Mouse (Mus musculus) splenic B cell, adult 2 months (primary cell): ENCODE data around the gene Dgkz.

Source experiments
- DNase-seq: peaks from one replicate; pipeline ENCODE4 v3.0.0-alpha.2; 2011; ENCODE audit warnings: low read depth, low spot score
- H3K27me3 ChIP-seq: 2 replicates; pipeline ENCODE4 v1.6.1; 2012; ENCODE audit warnings: mild to moderate bottlenecking, low read length, moderate library complexity, mixed read lengths; ENCODE audit not compliant: control insufficient read depth, poor library complexity, insufficient read depth, severe bottlenecking
- H3K36me3 ChIP-seq: 2 replicates; pipeline ENCODE4 v1.6.1; 2012; ENCODE audit warnings: mild to moderate bottlenecking, low read length, moderate library complexity, mixed read lengths; ENCODE audit not compliant: control insufficient read depth, poor library complexity, insufficient read depth, severe bottlenecking

Gene Dgkz

DNA sequence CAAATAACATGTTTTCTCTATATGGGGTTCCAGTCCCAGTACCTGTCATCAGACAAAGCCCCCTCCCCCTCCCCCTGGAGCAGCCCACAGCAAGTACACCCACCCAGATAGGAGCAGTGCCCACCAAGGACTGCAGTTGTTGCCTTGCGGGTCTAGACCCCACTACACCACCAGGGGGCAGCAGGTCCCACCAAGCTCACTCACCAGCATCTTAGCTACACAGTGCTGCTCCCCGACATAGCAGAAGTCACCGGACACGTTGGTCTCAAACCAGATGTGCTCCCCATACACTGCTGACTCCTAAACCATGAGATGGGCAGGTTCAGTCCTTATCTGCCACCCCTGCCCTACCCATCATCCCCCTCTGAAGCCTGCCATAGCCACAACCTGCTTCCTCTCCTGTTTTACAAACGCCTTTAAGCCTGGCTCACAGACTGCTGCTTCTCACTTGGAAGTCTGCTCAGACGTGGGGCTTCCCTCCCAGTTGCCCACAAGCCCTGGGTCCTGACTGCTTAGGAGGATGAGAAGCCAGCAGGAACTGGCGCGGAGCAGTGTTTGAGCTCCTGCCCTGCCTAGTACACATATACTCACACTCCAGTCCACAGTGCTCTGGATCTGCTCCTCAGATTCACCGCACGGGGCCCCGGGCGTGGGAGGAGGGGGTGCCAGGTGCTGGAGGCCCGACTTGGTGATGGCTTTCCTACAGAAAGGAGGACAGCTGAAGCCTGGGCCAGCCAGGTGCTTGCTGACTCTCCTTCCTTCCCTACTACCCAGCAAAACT lies 31.3 kb downstream of the Dgkz start:
- DNase-seq = peak; percentile 87
- no peaks in the 10 kb centered on the region for H3K27me3 ChIP-seq
- H3K36me3 ChIP-seq = peaks cover 3% of the 10 kb centered on the region; the same call in 1 of the 2 replicates

DNA sequence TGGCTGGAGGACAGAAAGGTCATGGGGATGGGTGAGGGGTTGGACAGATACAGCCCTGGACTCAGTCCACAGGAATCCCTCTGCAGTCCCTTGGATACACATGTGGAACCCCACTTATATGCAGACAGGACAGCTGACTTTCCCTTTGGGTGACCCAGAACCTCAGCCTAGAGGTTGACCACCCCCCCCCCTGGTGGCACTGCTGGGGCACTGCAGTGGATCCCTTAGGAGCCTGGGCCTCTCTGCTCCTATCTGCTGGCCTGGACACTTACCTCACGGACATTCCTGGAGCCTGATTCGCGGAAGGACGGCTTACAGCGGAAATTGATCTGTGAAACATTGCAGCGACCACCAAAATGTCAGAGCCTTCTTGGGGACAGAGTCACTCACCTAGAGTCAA lies 33.3 kb downstream of the Dgkz start:
- Histone ChIP-seq H3K27me3 (no peaks in the 10 kb centered on the region), H3K36me3 (peaks cover 9% of the 10 kb centered on the region)
- DNase-seq = peak; percentile 41

DNA sequence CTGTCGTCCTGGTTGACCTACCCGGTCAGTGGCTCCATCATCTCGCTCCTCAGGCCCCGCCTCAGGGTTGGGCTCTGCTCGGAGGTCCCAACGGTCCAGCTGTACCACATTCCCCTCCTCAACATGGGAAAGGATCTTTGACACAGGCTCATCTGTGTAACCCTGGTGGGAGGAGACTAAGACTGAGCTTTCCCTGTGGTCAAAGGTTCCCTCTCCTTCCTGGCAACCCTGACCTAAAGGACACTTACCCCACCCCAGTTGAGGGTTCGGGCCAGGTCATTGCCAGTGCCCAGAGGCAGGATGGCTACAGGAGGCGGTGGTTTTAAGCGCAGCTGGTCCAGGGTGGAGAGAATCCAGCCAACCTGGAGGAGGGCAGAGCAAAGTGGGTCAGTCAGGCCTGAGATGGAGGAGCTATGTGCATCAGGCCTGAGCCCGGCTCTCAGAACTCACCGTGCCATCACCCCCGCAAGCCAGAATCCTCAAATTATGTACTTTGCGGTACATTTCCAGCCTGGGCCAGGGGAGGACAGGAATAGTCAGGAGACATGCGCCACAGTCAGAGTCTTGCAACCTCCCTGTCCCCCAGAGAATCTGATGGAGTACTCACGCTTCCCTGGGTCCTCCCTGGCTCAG lies 36.2 kb downstream of the Dgkz start:
- H3K36me3 ChIP-seq = peaks cover 23% of the 10 kb centered on the region
- no peaks in the 10 kb centered on the region for H3K27me3 ChIP-seq
- no peak for DNase-seq

DNA sequence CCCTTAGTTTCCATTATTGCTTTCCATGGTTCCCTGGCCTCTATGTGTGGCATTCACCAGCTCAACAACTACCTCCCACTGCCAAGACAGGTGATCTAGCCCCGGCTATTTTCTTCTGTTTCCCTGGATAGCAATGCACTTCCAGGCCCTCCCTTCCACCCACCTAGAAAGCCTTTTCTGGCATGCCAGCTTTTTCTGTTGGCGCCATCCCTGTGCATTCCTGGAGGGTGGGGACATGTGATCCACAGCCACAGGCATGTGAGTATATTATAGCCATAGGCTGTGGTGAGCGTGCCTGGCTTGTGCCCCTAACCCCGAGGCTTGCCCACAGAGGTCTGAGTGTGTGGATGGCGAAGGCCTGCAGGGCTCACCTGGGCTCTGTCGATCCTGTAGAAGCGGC lies 39.5 kb downstream of the Dgkz start:
- Histone ChIP-seq H3K27me3 (no peaks in the 10 kb centered on the region), H3K36me3 (peaks cover 31% of the 10 kb centered on the region)
- DNase-seq = no peak

DNA sequence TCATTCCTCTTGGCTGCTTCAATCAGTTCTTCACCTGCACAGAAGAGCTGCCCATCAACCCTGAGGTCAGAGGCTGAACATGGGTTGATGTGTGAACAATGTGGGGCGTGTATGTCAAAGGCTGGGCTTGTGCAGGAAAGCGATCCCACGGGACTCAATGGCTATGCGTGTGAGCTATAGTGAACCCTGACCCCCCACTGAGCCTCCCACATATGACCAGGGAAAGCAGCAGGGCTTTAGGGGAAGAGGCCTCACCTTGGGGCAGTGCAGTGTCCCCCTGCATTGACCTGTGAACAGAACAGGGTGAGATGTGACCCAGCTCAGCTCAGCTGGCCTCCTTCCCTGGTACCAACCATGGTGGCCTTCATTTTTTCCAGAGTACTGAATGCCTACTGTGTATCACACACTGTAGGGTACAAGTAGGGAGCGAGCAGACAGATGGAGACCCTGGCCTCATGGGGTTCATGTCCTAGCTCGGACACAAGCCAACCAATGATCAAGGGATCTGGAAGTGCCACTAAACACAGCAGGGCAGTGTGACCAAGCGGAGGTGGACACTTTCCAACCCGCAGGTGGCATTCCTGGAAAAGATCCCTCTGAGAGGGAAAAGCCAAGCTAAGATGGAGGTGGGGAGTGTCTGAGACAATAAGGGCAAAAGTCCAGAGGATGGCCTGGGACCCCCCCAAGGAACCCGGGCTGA lies 40.7 kb downstream of the Dgkz start:
- H3K27me3 ChIP-seq = no peaks in the 10 kb centered on the region
- H3K36me3 ChIP-seq = peaks cover 30% of the 10 kb centered on the region
- DNase-seq = no peak

DNA sequence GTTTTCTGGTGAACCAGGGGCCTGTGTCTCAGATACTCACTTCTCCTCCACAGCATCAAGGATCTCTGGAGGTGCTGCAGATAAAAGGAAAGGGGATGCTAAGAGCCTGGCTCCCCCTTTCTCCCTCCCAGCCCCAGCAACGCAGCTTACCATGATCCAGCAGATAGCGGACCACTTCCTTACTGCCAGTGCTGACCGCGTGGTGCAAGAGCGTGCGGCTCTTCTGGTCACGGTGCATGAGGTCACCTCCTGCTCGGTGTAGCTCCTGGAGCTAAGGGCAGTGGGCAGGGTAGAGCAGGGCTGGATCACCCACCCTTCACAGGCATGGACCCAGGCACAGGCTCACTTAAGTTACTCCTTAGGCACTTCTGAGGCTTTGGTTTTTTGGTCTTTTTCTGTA lies 41.6 kb downstream of the Dgkz start:
- H3K36me3 ChIP-seq = peaks cover 26% of the 10 kb centered on the region
- no peak for DNase-seq
- no peaks in the 10 kb centered on the region for H3K27me3 ChIP-seq

DNA sequence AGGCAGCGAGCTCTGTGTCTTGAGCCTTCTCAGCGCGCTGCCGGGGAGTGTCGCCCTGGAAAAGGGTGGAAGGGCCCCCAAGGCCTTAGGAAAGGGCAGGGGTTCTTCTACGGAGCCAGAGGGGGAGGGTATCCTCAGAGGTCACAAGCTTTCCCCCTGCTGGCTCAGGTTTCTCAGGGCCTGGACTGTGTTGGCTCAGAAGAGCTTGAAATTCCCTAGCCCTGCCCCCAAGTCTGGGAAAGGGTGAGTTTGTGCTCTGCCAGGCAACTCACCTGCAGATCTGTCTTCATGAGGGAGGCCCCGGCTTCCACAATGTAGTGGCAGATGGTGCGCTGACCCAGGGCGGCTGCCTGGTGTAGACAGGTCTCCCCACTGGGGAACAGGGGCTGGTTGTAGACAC lies 42.2 kb downstream of the Dgkz start:
- no peak for DNase-seq
- Histone ChIP-seq H3K27me3 (no peaks in the 10 kb centered on the region), H3K36me3 (peaks cover 25% of the 10 kb centered on the region)

DNA sequence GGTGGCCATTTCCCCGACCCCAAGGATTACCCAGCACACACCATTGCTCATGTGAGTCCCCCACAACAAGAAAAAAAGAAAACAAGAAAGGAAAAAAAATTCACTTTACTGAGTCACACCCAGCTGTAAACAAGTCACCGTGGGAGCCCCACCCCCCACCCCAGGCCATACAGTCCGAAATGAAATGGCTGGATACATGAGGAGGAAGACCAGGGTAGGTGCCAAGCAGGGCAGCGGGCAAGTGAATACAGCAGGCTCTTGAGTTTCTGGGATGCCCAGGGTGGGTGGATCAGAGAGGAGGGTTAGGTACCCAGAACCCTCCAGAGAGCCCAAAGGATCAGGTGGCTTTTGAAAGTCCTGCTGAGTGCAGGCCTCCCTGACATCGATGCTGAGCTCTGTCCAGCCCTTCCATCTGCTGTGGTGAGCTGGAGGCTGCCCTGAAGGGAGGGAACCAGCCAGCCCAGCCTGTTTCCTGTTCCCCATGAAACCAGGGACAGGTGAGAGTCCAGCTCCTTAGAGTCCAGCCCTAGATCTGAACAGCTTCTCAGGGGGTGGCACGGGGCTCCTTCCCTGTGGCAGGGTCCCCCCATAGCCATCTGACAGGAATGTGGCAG lies 42.8 kb downstream of the Dgkz start:
- no peak for DNase-seq
- H3K27me3 ChIP-seq = no peaks in the 10 kb centered on the region
- H3K36me3 ChIP-seq = peaks cover 21% of the 10 kb centered on the region

DNA sequence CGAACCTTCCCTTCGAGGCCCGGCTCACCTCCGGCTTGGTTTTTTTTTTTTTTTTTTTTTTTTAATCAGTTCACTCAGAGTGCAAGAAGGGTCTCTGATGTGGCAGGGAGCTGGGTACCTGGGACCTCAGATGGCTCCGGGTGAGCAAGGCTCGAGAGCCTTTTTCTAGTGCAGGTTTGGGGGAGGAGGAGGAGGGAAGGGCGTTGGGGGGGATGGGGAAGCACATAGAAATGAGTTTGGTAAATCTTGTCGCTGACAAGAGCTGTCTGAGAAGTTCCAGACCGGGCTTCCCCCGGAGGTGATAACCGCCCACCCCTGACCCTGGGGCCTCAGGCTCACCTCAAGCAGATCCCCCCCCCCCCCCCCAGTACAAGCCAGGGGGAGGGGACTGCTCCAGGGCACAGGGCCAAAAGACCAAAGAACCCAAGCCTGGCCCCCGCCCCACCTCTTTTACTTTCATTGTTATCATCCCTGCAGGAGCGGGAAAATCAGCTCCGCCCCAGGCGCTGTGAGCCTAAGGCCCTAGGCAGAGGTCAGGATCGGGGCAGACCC lies 43.4 kb downstream of the Dgkz start, which contains the start of gene Mdk:
TSS of gene Mdk (minus strand) at position 138 of the 552 bp plus-strand sequence.
- no peaks in the 10 kb centered on the region for H3K27me3 ChIP-seq
- DNase-seq = no peak
- peaks cover 21% of the 10 kb centered on the region for H3K36me3 ChIP-seq

DNA sequence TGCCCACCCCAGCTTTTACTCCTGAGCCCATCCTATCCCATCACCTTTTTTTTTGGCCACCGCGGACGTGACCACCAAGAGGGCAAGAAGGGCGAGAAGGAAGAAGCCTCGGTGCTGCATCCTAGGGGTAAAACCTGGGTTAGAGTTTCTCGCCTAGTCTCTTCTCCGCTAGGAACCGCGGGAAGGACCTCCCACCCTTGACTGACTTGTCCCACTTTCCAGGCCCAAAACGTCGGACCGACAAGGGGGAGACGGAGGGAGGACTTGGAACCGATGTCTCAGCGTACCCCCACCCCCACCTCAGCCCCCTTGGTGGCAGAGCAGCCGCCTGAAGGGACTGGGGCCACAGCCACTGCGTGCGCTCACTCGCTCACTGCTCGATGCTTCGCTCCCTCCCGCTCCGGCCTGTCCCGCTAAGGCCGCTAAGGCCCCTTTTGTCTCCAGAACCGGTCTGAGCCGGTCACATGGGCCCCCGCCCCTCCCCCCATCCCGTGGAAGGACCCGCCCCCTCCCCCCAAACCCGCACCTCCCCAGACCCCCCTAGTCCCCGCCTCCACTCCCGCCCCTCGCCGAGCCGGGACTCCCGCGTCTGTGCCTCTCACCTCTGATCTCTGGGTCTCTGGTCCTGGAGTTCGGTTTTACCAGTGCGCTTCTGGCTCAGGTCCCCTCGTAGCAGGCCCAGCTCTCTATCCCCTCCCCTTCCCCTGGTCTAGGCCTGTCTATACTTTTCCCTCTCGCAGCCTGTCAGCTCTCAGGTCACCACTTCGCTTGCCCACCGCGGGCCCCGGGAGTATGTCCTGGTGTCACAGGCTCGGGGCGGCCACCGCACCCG lies 44.1 kb downstream of the Dgkz start:
- Histone ChIP-seq H3K27me3 (no peaks in the 10 kb centered on the region), H3K36me3 (peaks cover 15% of the 10 kb centered on the region)
- DNase-seq = no peak

DNA sequence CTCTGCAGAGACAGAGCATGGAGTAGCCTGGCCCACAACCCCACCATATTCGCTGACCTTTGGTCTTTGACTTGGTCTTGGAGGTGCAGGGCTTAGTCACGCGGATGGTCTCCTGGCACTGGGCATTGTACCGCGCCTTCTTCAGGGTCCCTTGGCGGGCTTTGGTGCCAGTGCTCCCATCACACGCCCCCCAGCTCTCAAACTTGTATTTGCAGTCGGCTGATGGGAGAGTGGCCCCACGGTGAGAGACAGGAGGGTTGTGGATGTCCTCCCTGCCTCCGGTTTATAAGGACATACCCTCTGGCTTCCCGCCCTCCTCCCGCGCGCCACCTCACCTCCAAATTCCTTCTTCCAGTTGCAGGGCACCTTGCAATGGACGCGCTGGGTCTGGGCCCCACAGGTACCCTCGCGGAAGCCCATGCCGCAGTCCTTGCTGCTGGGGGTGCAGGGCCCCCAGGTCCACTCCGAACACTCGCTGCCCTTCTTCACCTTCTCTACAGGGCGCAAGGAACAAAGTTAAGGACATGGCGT lies 44.8 kb downstream of the Dgkz start:
- Histone ChIP-seq H3K36me3 (peaks cover 11% of the 10 kb centered on the region), H3K27me3 (no peaks in the 10 kb centered on the region)
- DNase-seq = no peak

DNA sequence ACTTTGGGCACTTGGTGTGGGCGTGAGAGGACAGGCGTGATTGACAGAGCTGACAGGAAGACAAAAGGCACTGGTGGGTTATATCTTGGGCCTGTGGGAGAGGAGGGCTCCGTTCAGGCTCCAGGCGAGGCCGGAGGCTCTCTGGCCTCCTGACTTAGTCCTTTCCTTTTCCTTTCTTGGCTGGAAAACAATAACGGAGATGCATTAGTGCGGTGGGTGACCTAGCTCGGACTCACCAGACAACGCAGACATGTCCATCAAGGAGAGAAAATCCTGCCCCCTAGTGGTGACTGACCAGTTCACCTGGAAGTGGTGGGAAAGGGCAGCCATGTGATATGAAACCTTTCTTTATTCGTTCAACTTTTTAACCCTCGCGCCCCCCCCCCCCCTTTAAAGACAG lies 45.7 kb downstream of the Dgkz start:
- peak; percentile 67 for DNase-seq
- H3K27me3 ChIP-seq = no peaks in the 10 kb centered on the region
- H3K36me3 ChIP-seq = peaks cover 8% of the 10 kb centered on the region

DNA sequence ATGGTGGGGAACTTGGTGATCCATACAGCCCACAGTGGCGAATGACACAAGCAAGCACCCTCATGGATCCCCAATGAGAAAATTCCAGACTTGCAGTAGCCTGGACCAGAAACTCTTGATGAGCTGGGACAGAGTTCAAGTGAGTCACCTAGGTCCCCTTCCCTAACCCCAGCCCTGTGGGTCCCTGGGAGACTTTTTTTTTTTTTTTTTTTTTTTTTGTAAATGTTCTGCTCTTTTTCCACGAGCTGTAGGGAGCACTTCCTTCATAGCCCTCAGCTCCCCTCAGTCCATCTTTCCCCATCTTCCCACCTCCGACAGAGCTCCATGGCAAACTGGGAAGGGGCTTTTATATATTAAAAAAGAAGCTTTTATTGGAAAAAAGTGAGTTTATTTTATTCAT lies 46.2 kb downstream of the Dgkz start:
- peaks cover 8% of the 10 kb centered on the region for H3K36me3 ChIP-seq
- no peak for DNase-seq
- H3K27me3 ChIP-seq = no peaks in the 10 kb centered on the region
